Mouse (Mus musculus): ENCODE data around the gene Ppp1r14b.
"Not testable (repeated sequence)": the region's sequence is repeated elsewhere in the genome, so short reads cannot be mapped to it uniquely, and the experiment has no call there.

Gene Ppp1r14b

DNA sequence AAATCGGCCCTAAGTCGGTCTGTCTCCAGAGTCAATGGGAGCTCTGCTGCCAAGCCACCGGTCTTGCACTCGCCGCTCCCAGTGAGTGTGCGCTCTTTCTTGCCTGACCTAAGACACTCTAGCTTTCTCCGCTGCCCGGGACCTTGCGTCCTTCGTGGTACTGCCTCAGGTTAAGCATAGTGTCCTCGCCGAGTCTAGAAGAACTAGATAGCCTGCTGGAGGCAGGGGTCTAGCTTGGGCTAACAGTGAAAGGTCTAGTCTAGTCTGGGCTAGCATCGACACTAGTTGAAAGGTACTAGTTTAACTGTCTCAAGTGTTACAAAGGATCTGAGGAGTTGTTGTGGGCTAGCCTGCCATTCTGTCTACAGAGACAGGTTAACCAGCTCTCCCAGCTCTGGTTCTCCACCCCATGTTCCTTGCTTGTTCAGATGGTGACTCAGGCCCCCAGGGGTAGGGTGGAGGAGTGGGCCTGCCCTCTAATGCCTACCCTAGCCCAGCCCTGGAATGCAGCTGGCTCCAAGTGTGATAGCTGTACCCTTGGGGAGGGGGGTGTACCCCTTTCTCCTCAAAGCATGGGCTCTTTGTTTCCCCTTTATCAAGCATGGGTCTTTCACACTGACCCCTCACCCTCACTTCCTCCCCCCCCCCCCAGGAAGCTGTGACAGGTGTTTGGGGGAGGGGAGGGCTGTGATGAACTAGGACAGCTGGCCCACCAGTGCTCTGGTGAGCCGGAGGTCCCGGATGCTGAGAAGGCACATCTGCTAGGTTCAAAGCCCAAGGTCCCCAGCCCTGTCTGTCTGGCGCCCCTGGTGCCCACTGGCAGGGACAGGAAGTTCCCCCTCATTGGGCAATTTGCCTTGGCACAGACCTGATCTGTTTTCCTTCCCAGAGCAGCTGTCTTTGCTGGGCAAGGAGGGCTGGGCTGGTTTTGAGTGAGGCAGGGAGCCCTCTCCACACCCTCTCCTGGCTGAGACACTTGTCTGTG is 1.1 kb downstream of the Ppp1r14b start, which contains the start of gene Plcb3:
Gene Plcb3 (minus strand): TSS at position 934 of the 985 bp plus-strand sequence.
- in situ Hi-C loops (cut with MseI, MboI) = no loop called here

DNA sequence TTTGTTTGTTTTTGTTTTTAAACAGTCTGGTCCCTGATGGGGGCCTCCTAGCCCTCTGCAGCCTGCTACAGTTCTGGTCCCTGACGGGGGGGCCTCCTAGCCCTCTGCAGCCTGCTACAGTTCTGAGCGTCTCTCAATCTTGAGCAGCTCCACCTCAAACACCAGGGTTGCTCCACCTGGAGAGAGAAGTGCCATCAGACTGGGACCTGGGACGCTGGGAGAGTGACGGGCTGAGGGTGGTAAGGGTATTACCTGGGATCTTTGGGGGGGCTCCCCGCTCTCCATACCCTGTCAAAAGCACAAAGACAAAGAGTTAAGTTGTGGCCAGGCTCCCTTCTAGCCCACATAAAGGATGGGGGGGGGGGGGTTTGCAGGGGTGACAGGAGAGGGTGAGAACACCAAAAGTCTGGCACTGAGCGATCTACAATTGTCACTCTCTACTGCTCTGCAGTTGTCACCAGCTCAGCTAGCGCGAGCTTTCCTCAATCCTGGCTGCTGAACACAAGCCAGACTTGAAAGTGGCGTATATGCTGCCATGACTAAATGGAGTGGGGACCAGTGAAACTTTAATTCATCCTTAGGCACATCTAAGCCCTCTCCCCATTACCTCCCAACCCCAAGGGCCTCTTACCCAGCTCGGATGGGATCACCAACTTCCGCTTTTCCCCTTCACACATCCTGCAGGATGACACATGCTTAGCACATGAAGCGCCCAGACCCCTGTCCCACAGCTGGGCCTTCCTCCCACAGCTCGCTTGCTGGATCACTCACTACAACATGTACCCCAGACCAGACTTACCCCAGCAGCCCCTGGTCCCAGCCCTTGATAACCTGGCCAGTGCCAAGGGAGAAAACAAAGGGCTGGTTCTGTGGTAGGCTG is 3.2 kb downstream of the Ppp1r14b start:
- in situ Hi-C loops (cut with MseI, MboI) = no loop called here

DNA sequence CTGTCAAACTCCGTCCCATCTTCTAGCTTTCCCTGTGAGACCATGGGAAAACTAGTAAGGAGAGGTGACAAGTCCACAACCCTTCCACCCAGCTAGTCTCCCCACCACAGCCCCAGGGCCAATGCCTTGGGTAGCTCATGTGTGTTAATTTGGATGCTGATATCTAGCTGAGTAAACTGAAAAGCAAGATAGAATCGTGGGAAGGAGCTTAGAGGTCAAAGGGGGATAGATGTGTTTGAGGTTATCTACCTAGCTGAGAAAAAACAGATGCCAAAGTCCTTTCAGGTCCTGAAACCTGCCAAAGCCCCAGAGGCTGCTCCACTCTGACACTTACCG is 3.8 kb downstream of the Ppp1r14b start:
- in situ Hi-C loops (cut with MseI, MboI) = no loop called here

DNA sequence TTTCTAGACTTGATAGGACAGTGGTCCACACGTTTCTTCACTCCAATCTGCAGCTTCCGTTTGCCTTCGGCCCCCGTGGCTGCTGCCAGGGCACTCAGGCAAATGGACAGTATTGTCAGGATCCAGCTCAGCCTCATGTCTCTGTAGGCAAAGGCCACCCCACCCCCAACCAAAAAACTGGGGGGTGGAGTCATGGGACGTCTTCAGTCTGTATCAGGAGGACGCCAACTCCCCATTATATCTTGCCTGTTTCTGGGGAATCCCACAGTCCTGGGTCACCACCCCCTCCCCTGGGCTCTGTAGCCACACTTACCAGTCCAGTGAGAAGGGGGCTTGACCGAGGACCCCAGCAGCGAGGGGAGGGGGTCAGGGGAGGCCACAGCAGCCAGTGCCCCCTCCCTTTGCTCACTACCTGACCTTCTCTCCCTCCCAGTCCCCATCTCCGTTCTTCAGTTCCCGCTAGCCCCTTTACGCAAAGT is 4.3 kb downstream of the Ppp1r14b start:
- in situ Hi-C loops (cut with MseI, MboI) = no loop called here

DNA sequence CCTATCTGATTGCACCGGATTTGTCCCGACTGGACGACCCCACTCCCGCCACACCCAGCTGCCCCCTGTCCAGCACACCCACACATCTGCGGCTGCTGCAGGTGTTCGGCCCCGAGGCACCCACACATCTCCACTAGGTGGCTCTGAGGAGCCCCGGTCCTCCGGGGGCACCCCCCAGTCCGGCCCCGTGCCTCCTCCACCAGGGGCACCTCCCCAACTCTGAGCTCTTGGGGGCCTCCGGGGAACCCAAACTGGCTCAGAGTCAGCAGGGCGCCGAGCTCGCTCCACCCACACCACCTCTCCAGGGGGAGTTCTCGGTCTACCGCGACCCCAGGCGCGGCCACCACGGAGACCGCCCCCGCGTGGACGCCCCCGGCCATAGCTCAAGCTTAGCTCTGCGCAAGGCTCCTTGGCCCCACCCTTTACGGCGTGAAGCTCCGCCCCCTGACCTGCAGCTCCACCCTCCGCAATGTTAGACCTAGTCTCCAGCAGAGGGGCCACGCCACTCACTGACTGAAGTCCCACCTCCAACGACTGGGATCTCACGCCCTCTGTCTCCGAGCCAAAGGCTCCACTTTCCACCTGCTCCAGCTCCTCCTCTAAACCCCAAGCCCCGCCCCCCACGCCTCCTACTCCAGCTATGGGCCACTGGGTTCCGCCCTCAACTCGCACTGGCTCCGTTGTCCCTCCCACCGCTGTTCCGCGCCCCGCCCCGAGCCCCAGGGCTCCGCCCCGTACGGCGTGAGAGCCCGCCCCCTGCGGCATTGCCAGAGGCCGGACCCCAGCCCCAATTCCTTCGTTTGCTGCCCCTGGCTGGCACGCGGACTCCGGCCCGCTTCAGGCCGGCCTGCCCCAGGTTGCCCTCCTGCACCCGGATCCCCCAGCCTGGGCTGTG is 5.0 kb downstream of the Ppp1r14b start:
- in situ Hi-C loops (cut with MseI, MboI) = no loop called here

DNA sequence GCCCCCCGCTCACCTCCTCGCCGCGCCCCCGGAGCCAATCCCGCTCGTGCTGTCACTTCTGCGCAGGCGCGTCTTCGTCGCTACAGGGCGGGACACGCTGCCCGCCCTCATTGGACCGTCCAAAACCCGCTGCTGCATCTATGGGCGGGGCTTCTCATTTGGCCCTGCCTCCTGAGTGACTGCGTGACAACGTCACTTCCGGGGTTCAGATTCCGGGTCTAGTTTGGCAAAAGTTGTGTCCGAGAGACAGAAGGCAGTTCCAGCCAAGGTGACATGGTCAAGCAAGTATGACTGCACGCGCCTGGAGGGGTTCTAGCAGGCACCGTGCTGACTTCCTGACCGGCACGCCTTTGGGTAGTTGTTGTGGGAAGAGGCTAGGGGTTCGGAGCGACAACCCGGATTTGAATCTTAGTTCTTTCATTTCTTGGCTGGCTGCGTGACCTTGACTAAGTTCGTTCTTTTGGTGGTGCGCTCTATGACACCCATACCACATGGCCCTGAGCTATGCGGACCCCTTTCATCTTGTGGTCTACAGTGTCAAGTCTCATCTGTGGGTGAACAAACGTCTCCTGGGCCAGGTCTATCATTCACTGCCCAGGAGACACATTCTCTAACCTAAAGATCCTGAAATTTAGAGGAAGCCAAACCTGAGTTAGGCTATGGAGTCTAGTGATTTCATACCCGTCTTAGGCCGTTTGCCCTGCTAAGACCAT is 5.8 kb downstream of the Ppp1r14b start, which contains the start of gene Fkbp2:
Gene Fkbp2 (minus strand): TSS at position 121 of the 713 bp plus-strand sequence.
- in situ Hi-C loops (cut with MseI, MboI) = no loop called here

DNA sequence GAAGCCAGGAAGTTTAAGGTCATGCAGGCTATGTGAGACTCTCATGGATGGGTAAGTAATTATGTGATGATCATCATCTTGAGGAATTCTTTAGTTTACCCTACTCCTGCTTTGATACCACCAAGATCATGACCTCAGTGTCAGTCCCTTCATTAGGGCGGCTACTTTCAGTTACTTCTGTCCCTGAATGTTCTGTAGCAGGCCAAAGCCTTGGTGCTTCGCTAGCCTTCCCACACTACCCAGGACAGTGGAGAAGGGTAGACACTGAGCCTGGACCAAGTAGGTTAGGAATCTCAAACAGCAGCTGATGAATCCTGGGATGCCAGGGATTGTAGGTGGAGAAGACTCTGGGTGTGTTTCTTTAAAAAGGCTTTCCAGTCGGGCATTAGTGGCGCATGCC is 6.7 kb downstream of the Ppp1r14b start:
- in situ Hi-C loops (cut with MseI, MboI) = no loop called here

DNA sequence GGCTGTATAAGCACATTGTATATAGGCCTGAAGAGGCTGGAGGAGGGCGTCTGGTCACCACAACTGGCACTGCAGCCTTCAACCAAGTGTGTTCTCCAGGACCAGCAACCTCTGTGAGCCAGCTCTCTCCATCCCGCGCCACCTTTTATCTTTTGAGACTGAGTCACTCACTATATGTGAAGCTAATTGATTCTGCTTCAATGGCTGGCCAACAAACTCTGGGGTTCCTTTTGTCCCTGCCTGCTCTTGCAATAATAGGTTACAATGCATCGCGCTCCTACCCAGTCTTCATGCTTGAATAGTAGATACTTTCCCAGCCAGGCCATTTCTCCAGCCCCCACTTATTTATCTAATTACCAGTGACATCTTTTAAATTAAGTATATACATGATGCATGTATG is 8.9 kb downstream of the Ppp1r14b start:
- in situ Hi-C loops (cut with MseI, MboI) = no loop called here

DNA sequence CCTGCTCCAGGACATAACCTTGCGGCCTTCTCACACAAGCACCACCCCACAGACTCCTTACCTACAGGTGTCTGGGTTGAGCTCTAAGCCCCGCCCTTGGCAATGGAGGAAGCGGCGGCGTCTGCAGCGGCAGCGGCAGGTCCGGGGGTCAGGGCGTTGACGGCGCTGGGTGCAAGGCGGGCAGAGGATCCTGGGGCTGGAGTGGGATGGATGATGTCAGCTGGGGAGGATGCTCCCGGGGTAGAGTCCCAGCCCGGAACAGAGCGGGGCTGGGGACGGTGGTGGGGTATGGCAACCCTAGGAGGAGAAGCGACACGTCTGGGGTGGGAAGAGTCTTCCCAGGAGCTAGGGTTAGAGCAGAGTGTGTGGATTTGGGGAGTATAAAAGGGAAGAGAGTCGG is 10.5 kb downstream of the Ppp1r14b start:
- in situ Hi-C loops (cut with MseI, MboI) = no loop called here

DNA sequence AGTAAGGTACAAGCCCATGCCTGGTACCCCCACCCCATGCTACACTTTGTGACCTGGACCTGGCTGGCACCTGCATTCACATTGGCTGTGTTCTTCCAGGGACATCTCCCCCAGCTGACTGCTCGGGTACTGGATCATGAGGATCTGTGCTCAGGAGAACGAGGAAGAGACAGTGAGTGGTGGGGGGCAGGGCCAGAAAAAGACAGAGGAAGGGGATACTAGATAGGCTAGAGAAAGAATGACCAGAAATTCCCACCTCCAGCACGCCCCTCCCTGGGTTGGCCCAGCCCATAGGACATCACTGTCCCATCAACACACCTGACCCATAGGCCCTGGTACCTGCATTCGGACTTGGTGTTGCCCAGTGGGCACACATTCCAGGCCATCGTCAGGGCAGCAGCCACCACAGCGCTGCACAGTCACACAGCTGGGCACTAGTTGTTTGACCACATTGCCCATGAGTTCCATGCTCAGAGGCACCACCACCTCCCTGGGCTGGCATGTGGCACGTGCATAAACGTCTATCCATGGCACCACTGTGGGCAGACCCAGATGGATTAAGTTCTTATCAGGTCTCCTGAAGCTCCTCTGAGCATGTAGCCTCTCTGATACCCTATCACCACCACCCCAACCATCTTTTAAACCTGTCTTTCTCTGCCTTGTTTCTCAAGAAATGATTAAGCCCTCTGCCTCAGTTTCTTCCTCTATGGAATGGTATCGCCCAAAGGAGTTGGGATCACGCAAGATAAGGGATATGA is 11.4 kb downstream of the Ppp1r14b start:
- in situ Hi-C loops (cut with MseI, MboI) = no loop called here

DNA sequence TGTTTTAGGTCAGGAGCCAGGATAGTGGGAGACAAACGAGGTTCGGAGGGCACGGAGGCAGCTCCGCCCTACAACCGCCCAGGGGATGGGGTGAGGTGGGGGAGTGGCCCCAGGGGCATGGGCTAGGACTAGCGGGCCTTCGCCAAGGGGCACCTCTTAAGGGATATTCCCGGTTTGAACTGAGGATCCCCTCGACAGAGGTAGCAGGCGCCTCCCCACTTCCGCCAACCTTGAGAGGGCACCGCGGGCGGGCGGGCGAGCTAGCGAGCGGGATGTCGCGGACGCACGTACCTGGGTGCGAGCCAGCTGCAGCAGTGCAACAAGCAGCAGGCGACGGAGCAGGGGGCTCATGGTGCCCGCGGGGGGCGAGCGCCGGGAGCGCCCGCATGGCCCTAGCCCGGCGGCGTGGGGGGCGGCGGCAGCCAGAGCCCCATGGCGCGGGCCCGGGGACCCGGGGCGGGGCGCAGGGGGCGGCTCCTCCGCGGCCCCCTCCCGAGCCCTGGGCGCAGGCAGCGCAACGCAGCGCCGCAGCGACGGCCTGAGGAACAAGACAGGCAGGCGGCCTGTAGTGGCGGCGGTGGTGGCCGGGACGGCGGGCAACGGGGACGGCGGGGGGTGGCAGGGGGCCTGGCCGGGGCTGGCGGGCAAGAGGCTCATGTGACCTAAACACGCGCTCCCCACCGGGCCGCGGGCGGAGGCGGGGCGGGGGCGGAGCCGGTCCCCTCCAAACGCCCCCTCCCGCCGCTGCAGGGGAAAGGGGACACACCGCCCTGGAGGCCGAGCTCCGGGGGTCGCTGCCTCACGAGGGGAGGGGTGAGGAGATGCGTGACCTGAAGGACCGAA is 12.5 kb downstream of the Ppp1r14b start, which contains the start of gene Vegfb:
Gene Vegfb (minus strand): TSS at position 591 of the 843 bp plus-strand sequence.
- in situ Hi-C loops (cut with MseI, MboI) = no loop called here

DNA sequence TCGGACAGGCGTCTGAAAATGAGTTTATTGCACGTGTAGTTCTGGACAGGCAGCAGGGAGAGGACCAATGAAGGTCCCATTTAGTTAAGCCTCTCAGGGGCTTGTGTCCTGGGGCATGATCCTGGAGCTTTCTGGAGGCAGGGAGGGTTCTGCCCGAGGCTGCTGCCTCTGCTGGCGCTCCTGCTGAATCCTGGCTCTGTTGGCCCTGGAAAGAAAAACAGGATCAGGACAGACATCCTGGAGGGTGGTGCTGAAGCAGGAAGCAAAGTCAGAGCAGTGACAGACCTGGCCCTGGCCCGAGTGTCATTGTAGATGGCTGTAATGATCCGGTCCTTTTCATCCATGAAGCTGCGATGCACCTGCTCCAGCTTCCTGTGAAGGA is 13.1 kb downstream of the Ppp1r14b start:
- in situ Hi-C loops (cut with MseI, MboI) = no loop called here

DNA sequence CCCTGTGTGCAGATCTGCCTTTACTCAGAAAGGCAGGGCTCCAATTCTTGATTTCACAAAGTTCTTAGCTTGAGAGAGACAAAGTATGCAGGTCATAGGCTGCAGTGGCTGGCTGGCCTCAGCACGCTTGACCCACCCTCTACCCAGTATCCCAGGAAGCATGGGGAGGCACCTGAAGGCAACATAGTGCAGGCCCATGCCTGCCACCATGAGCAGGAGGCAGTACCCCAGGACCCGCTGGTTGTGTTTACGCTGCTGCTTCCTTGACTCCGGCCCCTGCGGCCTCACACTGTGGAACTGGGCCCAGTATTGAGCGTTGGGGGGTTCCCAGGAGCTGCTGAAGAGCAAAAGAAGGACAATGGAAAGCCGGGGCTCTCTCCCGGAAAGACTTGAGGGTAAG is 14.5 kb downstream of the Ppp1r14b start:
- in situ Hi-C loops (cut with MseI, MboI) = no loop called here

DNA sequence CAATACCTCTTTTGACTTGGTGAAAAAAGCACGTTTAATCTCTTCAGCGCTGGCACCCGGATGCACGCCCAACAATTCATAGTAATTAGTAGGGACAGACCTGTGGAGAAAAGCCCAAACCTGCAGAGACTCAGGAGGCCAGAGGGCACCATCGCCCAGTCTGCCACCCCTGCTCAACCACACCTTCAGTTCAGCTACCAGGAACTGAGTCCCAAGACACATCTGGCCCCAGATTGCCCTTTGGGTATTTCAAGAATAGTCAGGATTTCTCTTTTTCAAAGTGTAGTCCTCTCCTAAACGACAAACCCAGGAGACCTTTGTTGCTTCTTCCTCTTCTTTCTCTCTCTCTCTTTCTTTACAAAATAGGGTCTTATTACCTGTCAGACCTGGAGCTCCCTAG is 15.9 kb downstream of the Ppp1r14b start:
- in situ Hi-C loops (cut with MseI, MboI) = no loop called here

DNA sequence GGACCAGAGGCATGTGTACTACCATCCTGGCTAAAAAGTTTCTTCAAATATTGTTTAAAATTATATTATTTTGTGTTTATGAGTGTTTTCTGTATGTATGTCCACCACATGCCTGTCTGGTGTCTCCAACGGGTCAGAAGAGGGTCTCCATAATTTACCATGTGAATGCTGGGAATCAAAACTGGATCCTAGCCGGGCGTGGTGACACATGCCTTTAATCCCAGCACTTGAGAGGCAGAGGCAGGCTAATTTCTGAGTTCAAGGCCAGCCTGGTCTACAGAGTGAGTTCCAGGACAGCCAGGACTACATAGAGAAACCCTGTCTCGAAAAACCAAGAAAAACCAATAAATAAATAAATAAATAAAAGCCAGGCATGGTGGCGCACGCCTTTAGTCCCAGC is 16.4 kb downstream of the Ppp1r14b start:
- in situ Hi-C loops (cut with MseI, MboI) = not testable (repeated sequence)

DNA sequence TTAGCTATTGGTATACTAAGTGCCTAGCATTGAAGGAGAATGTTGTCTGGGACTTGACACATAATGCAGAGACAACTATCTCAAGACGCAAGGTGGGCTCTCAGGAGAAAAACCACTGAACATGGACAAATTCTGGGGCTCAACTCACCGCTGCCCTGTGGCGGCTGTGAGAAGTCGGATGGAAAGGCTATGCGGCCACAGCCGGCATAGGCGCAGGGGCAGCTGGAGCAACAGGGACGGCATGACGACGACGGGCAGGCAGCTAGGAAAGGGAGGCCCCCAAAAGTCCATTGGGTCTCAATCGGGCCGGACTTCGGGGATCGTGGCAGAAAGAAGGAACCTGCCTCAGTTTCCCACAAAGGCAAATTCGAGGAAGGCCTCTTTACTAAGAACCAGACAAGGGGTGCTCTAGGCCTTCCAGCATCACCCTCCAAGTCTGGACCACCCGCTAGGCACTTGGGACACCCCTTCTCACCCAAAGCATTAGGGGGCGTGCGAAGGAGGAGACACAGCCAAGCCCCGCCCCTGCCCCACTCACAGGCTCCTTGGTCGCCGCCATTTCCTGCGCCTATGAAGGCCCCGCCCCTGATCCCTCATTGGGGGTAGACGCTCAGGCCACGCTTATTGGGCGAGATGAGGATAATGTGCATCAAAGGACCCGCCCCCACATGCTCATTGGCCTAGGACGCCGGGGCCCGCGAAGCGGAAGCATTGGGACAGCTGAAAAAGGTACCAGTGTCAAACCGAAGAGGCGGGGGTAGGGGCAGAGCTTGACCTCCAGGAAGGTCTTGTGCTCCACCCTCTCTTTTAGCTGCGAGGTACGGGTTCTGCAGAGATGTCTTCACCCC is 17.5 kb downstream of the Ppp1r14b start, which contains the start of gene Dnajc4:
Gene Dnajc4 (minus strand): TSS at position 562 of the 848 bp plus-strand sequence.
- in situ Hi-C loops (cut with MseI, MboI) = no loop called here

DNA sequence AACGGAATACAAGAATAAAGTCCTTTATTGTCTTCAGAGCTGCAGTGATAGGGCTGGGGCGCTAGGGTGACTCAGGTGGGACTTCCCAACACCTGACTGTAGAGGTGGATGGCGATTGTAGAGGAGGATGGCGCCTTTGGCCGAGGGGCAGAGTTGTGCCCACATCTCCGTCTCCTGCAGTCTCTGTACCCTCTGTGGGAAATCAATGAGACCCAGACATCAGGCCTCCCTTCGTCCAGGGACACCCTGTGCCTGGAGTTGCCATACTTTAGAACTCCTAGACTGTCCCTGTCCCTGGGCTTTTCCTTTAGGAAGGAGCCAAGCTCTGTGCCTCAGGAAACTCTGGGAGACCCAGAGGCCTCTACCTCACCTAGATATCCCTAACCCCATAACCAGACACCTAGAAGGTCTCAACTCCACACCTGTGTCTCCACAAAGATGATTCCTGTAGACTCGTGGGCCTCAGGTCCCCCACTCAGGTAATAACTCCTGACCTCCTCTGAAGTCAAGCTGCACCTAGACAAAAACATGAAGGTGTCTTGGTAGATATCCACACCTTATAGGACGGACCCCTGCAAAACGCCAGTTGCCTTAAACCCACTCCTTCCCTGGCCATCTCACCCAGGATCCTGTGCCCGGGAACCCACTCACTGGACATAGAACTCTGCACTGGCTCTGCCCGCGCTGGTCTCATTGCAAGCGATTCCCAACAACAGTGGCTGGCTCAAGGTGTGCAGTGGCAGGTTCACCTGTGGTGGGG is 18.4 kb downstream of the Ppp1r14b start:
- in situ Hi-C loops (cut with MseI, MboI) = no loop called here

All from mouse trophoblast stem cell (cell line).